Mouse (Mus musculus): ENCODE results near the gene Fam184b. TPM values are rescaled to one million over a fixed set of nuclear protein-coding genes. Genes with fewer than 3 reads are reported as not detected.
A peak's percentile ranks its signal among the peaks of the same experiment; 100 is the strongest.

The Fam184b gene
- total RNA-seq (2012; rRNA removed) (0.04 TPM in 1 of 2 replicates, not detected in the other), total RNA-seq (2014; rRNA removed) (not detected in 2 replicates), polyA plus RNA-seq (2012; ENCODE audit: insufficient read length, low read depth) (0.10 TPM in 1 of 2 replicates, not detected in the other)

- no peak for DNase-seq (ENCODE audit: extremely low read depth)
- TF ChIP-seq MAX (IDR thresholded peaks at IDR 0.05; ENCODE audit: low read length) = no peak
- no peak for TF ChIP-seq MAFK (IDR thresholded peaks at IDR 0.05; ENCODE audit: insufficient replicate concordance, low read length)
- no peak for TF ChIP-seq TCF12 (IDR thresholded peaks at IDR 0.05; ENCODE audit: low read depth, low read length)
- in situ Hi-C loops (cut with MboI; ENCODE audit: low pct_ligation_motif_present, low pct_unique_long_range_greater_than_20kb, low sequenced_read_pairs) = no loop called here
- dilution Hi-C loops (cut with MboI; ENCODE audit: extremely low pct_ligation_motif_present, extremely low pct_unique_long_range_greater_than_20kb, low sequenced_read_pairs) = no loop called here
- Histone ChIP-seq H3K27me3 (replicated peaks) (no peaks in the 10 kb centered on the region), H3K9me3 (replicated peaks; ENCODE audit: low read length) (no peaks in the 10 kb centered on the region), H3K9ac (ENCODE audit: insufficient read depth, low read depth) (no peak within 1 kb of the TSS), H3K4me2 (ENCODE audit: insufficient read depth, low read depth, poor library complexity, severe bottlenecking) (no peak within 1 kb of the TSS), H3K27ac (ENCODE audit: insufficient read depth, low read depth) (no peak within 1 kb of the TSS), H3K79me2 (replicated peaks; ENCODE audit: control insufficient read depth, extremely low read depth, insufficient read depth, poor library complexity, severe bottlenecking) (no peaks in the 10 kb centered on the region), H3K4me3 (replicated peaks in 1 of 3; ENCODE audit: low read depth in 2 of 3, low read length in 2 of 3, poor library complexity in 1 of 3) (no peak within 1 kb of the TSS), H3K4me1 (ENCODE audit: control insufficient read depth in 1 of 2, insufficient read depth in 2 of 2) (no peaks in the 10 kb centered on the region), H3K36me3 (replicated peaks in 1 of 2; ENCODE audit: control insufficient read depth in 1 of 2, insufficient read depth in 1 of 2, low read length in 1 of 2) (no peaks in the 10 kb centered on the region)
These were observed at the start of gene Fam184b for GRCm38 (mm10) chr5:45638806-45639714. TSS of gene Fam184b (minus strand) at chr5:45639614.

- Histone ChIP-seq H3K9ac (ENCODE audit: insufficient read depth, low read depth) (0 out of 2 replicates have a peak overlapping the region, but pooled peaks have one; percentile 9), H3K4me2 (ENCODE audit: insufficient read depth, low read depth, poor library complexity, severe bottlenecking) (peak overlapping the region; percentile 13; the same call in 1 of the 2 replicates), H3K27me3 (replicated peaks) (no peaks in the 10 kb centered on the region), H3K4me3 (replicated peaks in 1 of 3; ENCODE audit: low read depth in 2 of 3, low read length in 2 of 3, poor library complexity in 1 of 3) (no peak overlapping the region), H3K9me3 (replicated peaks; ENCODE audit: low read length) (no peaks in the 10 kb centered on the region), H3K4me1 (ENCODE audit: control insufficient read depth in 1 of 2, insufficient read depth in 2 of 2) (peaks cover 7 to 45% of the 10 kb centered on the region in 2 experiments), H3K79me2 (replicated peaks; ENCODE audit: control insufficient read depth, extremely low read depth, insufficient read depth, poor library complexity, severe bottlenecking) (peaks cover 13% of the 10 kb centered on the region), H3K36me3 (replicated peaks in 1 of 2; ENCODE audit: control insufficient read depth in 1 of 2, insufficient read depth in 1 of 2, low read length in 1 of 2) (peaks cover 14 to 42% of the 10 kb centered on the region in 2 experiments), H3K27ac (ENCODE audit: insufficient read depth, low read depth) (peak overlapping the region; percentile 80)
- in situ Hi-C loops (cut with MboI; ENCODE audit: low pct_ligation_motif_present, low pct_unique_long_range_greater_than_20kb, low sequenced_read_pairs) = no loop called here
- DNase-seq (ENCODE audit: extremely low read depth) = no peak
- dilution Hi-C loops (cut with MboI; ENCODE audit: extremely low pct_ligation_motif_present, extremely low pct_unique_long_range_greater_than_20kb, low sequenced_read_pairs) = no loop called here
- TF ChIP-seq USF2 (conservative IDR thresholded peaks at IDR 0.05; ENCODE audit: low read depth, low read length) (no peak), KAT2A (IDR thresholded peaks at IDR 0.05; ENCODE audit: insufficient replicate concordance, low read length) (no peak), EP300 (IDR thresholded peaks at IDR 0.05; ENCODE audit: low read length) (0 out of 2 replicates have a peak, but pooled peaks have one; percentile 21), MAFK (IDR thresholded peaks at IDR 0.05; ENCODE audit: insufficient replicate concordance, low read length) (peak; percentile 96)
These were observed 49.7 kb upstream of the Fam184b start for GRCm38 (mm10) chr5:45689152-45689551.

DNA sequence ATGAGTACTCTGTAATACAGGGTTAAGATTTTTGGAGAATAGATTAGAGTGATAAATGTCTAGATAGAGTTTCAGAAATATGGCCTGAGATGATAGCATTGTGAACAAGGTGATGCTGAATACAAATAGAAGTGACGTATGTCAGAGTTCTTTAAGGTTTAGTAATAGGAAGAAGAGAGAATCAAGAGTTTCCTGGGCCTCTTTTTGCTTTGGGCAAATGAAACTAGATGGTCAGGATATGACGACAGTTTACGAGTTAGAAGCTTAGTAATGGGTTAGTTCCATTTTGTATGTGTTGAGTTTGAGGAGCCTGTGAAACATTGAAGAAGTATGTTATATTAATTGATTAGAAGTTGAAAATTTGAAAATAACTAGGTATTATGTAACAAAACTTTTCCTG is 46.8 kb upstream of the Fam184b start:
- no peak for TF ChIP-seq UBTF (IDR thresholded peaks at IDR 0.05; ENCODE audit: low read depth, low read length)
- no peak for TF ChIP-seq BHLHE40 (IDR thresholded peaks at IDR 0.05; ENCODE audit: low read depth, low read length)
- TF ChIP-seq ETS1 (conservative IDR thresholded peaks at IDR 0.05; ENCODE audit: low read depth, low read length) = peak; percentile 39; the same call in 1 of the 2 replicates
- peak; percentile 65 for TF ChIP-seq JUN (IDR thresholded peaks at IDR 0.05; ENCODE audit: insufficient read depth, low read depth, low read length)
- TF ChIP-seq MEF2A (IDR thresholded peaks at IDR 0.05; ENCODE audit: borderline replicate concordance, low read depth, low read length) = peak; percentile 62; the same call in 1 of the 2 replicates
- no peak for TF ChIP-seq CHD2 (IDR thresholded peaks at IDR 0.05; ENCODE audit: low read length)
- TF ChIP-seq HCFC1 (IDR thresholded peaks at IDR 0.05; ENCODE audit: low read depth, low read length) = no peak
- TF ChIP-seq JUND (conservative IDR thresholded peaks at IDR 0.05; ENCODE audit: low read depth, low read length) = peak; percentile 9; the same call in 1 of the 2 replicates
- no peak for TF ChIP-seq USF1 (IDR thresholded peaks at IDR 0.05; ENCODE audit: low read depth, low read length)
- no peak for TF ChIP-seq MAFK (IDR thresholded peaks at IDR 0.05; ENCODE audit: insufficient replicate concordance, low read length)
- no peak for TF ChIP-seq PAX5 (IDR thresholded peaks at IDR 0.05; ENCODE audit: low read length)
- TF ChIP-seq IRF4 (IDR thresholded peaks at IDR 0.05; ENCODE audit: low read depth, low read length) = peak; percentile 71
- peak; percentile 64; the same call in 1 of the 2 replicates for TF ChIP-seq EP300 (IDR thresholded peaks at IDR 0.05; ENCODE audit: low read length)
- peaks cover 12% of the 10 kb centered on the region for H3K79me2 ChIP-seq (replicated peaks; ENCODE audit: control insufficient read depth, extremely low read depth, insufficient read depth, poor library complexity, severe bottlenecking)
- DNase-seq (ENCODE audit: extremely low read depth) = no peak
- no peak overlapping the region for H3K4me3 ChIP-seq (replicated peaks in 1 of 3; ENCODE audit: low read depth in 2 of 3, low read length in 2 of 3, poor library complexity in 1 of 3)
- no peak overlapping the region; the same call in 1 of the 2 replicates for H3K27ac ChIP-seq (ENCODE audit: insufficient read depth, low read depth)
- H3K4me2 ChIP-seq (ENCODE audit: insufficient read depth, low read depth, poor library complexity, severe bottlenecking) = peak overlapping the region; percentile 37; the same call in 1 of the 2 replicates
- 0 out of 2 replicates have a peak overlapping the region, but pooled peaks have one; percentile 3 for H3K9ac ChIP-seq (ENCODE audit: insufficient read depth, low read depth)
- H3K27me3 ChIP-seq (replicated peaks) = no peaks in the 10 kb centered on the region
- dilution Hi-C loops (cut with MboI; ENCODE audit: extremely low pct_ligation_motif_present, extremely low pct_unique_long_range_greater_than_20kb, low sequenced_read_pairs) = no loop called here
- in situ Hi-C loops (cut with MboI; ENCODE audit: low pct_ligation_motif_present, low pct_unique_long_range_greater_than_20kb, low sequenced_read_pairs) = no loop called here
- H3K36me3 ChIP-seq (replicated peaks in 1 of 2; ENCODE audit: control insufficient read depth in 1 of 2, insufficient read depth in 1 of 2, low read length in 1 of 2) = peaks cover 21 to 48% of the 10 kb centered on the region in 2 experiments
- H3K4me1 ChIP-seq (ENCODE audit: control insufficient read depth in 1 of 2, insufficient read depth in 2 of 2) = peaks cover 8 to 42% of the 10 kb centered on the region in 2 experiments
- no peaks in the 10 kb centered on the region for H3K9me3 ChIP-seq (replicated peaks; ENCODE audit: low read length)
